Mouse (Mus musculus) liver, adult 2 months (tissue): ENCODE results near the gene Mapk11.

ENCODE experiments used
- CTCF ChIP-seq: fragments of 200-500 bp; IDR thresholded peaks from 2 replicates; pipeline ENCODE4 v1.5.1; 2011; ENCODE audit warnings: low read depth, low read length, control low read depth
- POLR2A ChIP-seq: fragments of 200-500 bp; IDR thresholded peaks from 2 replicates; pipeline ENCODE4 v1.6.1; 2011; ENCODE audit warnings: low read length, control low read depth; ENCODE audit not compliant: insufficient read depth; ENCODE audit errors: extremely low read depth

DNA sequence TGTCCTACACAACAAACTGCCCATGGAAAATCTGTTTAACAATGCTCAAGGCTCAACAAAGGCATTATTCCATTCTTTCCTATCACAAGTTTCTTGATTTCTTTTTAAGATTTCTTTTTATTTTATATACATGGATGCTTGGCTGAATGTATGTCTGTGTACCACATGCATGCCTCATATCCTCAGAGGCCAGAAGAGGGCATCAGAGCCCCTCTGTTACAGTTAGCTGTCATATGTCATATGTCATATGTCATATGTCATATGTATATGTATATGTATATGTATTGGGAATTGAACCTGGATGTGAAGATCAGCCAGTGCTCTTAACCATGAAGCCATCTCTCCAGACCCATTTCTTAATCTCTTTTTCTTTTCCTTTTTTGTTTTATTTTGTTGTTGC is 31.4 kb downstream of the Mapk11 start:
- no peak for TF ChIP-seq POLR2A
- no peak for TF ChIP-seq CTCF
